Mouse (Mus musculus) midbrain, embryonic 10.5 days (tissue): Measurements from ENCODE around the gene 2010109A12Rik. TPM values are rescaled to one million over a fixed set of nuclear protein-coding genes. Genes with fewer than 3 reads are reported as not detected.

ENCODE experiments used
- DNase-seq: peaks from one replicate; pipeline ENCODE4 v3.0.0-alpha.2; 2017; ENCODE audit warnings: low spot score
- H3K27ac ChIP-seq: fragments of 300-500 bp; sonication (generic); replicated peaks from 2 replicates; pipeline ENCODE4 v1.5.1; 2016; ENCODE audit warnings: mild to moderate bottlenecking
- H3K27me3 ChIP-seq: fragments of 300-500 bp; sonication (generic); 2 replicates; pipeline ENCODE4 v1.6.1; 2016; ENCODE audit warnings: low read depth, mild to moderate bottlenecking; ENCODE audit not compliant: poor library complexity, severe bottlenecking
- H3K36me3 ChIP-seq: fragments of 300-500 bp; sonication (generic); 2 replicates; pipeline ENCODE4 v1.6.1; 2016; ENCODE audit warnings: mild to moderate bottlenecking, moderate library complexity
- H3K4me1 ChIP-seq: fragments of 300-500 bp; sonication (generic); 2 replicates; pipeline ENCODE4 v1.6.1; 2016
- H3K4me3 ChIP-seq: fragments of 300-500 bp; sonication (generic); 2 replicates; pipeline ENCODE4 v1.5.1; 2016; ENCODE audit warnings: mild to moderate bottlenecking, moderate library complexity
- H3K9me3 ChIP-seq: fragments of 300-500 bp; sonication (generic); replicated peaks from 2 replicates; pipeline ENCODE4 v1.6.1; 2016; ENCODE audit warnings: mild to moderate bottlenecking
- WGBS: fragments of 180-500 bp; shearing (Covaris S2); methylation state at CpG from one replicate; pipeline ENCODE4 v1.1.7; 2016; 5-methylcytosine and 5-hydroxymethylcytosine counted together
- polyA plus RNA-seq: library from polyadenylated mRNA; unstranded; fragments of >200 nt; fragmentation: Nextera tagmentation; extraction: Ambion mirVana; gene quantifications from 2 replicates; pipeline ENCODE4 v1.2.1, GENCODE M21; 2016

Gene 2010109A12Rik
- polyA plus RNA-seq, 1 experiment from 2014 or later: 3.0 TPM

GRCm38 (mm10) chr5:93198232-93198631 lies 8.1 kb upstream of the 2010109A12Rik start:
- WGBS: 91% methylated on average over 3 of the region's 3 CpGs
- Histone ChIP-seq H3K27me3 (no peaks in the 10 kb centered on the region), H3K4me3 (no peak overlapping the region), H3K4me1 (peaks cover 4% of the 10 kb centered on the region), H3K27ac (no peak overlapping the region), H3K36me3 (peaks cover 88% of the 10 kb centered on the region), H3K9me3 (no peaks in the 10 kb centered on the region)
- no peak for DNase-seq

GRCm38 (mm10) chr5:93201181-93201580 lies 5.1 kb upstream of the 2010109A12Rik start:
- Histone ChIP-seq H3K9me3 (no peaks in the 10 kb centered on the region), H3K4me1 (peaks cover 22% of the 10 kb centered on the region), H3K27me3 (no peaks in the 10 kb centered on the region), H3K27ac (no peak overlapping the region), H3K4me3 (no peak overlapping the region), H3K36me3 (peaks cover 62% of the 10 kb centered on the region)
- no peak for DNase-seq
- 89% methylated on average over 1 of the region's 1 CpGs for WGBS

- Histone ChIP-seq H3K27ac (peak overlapping the region; percentile 98), H3K36me3 (peaks cover 18% of the 10 kb centered on the region), H3K4me3 (peak overlapping the region; percentile 93), H3K4me1 (peaks cover 35% of the 10 kb centered on the region), H3K27me3 (no peaks in the 10 kb centered on the region), H3K9me3 (no peaks in the 10 kb centered on the region)
- under 1% methylated on average over 62 of the region's 63 CpGs for WGBS
- DNase-seq: peak; percentile 69
Measured at GRCm38 (mm10) chr5:93205371-93206108, 778 bp upstream of the 2010109A12Rik start.

- Histone ChIP-seq H3K9me3 (no peaks in the 10 kb centered on the region), H3K4me3 (peak overlapping the region; percentile 93), H3K27me3 (no peaks in the 10 kb centered on the region), H3K27ac (peak overlapping the region; percentile 98), H3K4me1 (peaks cover 35% of the 10 kb centered on the region), H3K36me3 (peaks cover 4% of the 10 kb centered on the region)
- no peak for DNase-seq
- 16% methylated on average over 6 of the region's 6 CpGs for WGBS
Measured at GRCm38 (mm10) chr5:93207006-93207348, 659 bp downstream of the 2010109A12Rik start.

- Histone ChIP-seq H3K36me3 (no peaks in the 10 kb centered on the region), H3K4me3 (0 out of 2 replicates have a peak overlapping the region, but pooled peaks have one; percentile 9), H3K27me3 (no peaks in the 10 kb centered on the region), H3K4me1 (peaks cover 35% of the 10 kb centered on the region), H3K9me3 (no peaks in the 10 kb centered on the region), H3K27ac (peak overlapping the region; percentile 98)
- DNase-seq: no peak
- 85% methylated on average over 1 of the region's 1 CpGs for WGBS
Measured at GRCm38 (mm10) chr5:93207555-93207954, 1.2 kb downstream of the 2010109A12Rik start.

- H3K27ac ChIP-seq: no peak overlapping the region
- no peaks in the 10 kb centered on the region for H3K36me3 ChIP-seq
- 92% methylated on average over 3 of the region's 3 CpGs for WGBS
- H3K27me3 ChIP-seq: no peaks in the 10 kb centered on the region
- H3K9me3 ChIP-seq: no peaks in the 10 kb centered on the region
- H3K4me1 ChIP-seq: no peaks in the 10 kb centered on the region
- no peak overlapping the region for H3K4me3 ChIP-seq
- no peak for DNase-seq
Measured at GRCm38 (mm10) chr5:93218375-93218774, 12.1 kb downstream of the 2010109A12Rik start.

GRCm38 (mm10) chr5:93221661-93222060 lies 15.3 kb downstream of the 2010109A12Rik start:
- H3K27me3 ChIP-seq: no peaks in the 10 kb centered on the region
- 79% methylated on average over 3 of the region's 3 CpGs for WGBS
- no peak for DNase-seq

GRCm38 (mm10) chr5:93224549-93224948 lies 18.2 kb downstream of the 2010109A12Rik start:
- no peak for DNase-seq
- H3K27me3 ChIP-seq: no peaks in the 10 kb centered on the region
- H3K4me3 ChIP-seq: no peak overlapping the region
- no peaks in the 10 kb centered on the region for H3K9me3 ChIP-seq
- no peaks in the 10 kb centered on the region for H3K4me1 ChIP-seq
- H3K36me3 ChIP-seq: no peaks in the 10 kb centered on the region
- H3K27ac ChIP-seq: no peak overlapping the region
- WGBS: 77% methylated on average over 2 of the region's 2 CpGs

More at GRCm38 (mm10) chr5:93221661-93222060, 15.3 kb downstream of the 2010109A12Rik start:
- Histone ChIP-seq H3K27ac (no peak overlapping the region), H3K4me3 (no peak overlapping the region), H3K36me3 (no peaks in the 10 kb centered on the region), H3K4me1 (no peaks in the 10 kb centered on the region), H3K9me3 (no peaks in the 10 kb centered on the region)

- Histone ChIP-seq H3K4me1 (no peaks in the 10 kb centered on the region), H3K36me3 (no peaks in the 10 kb centered on the region), H3K27me3 (no peaks in the 10 kb centered on the region), H3K9me3 (no peaks in the 10 kb centered on the region), H3K4me3 (no peak overlapping the region), H3K27ac (no peak overlapping the region)
- no peak for DNase-seq
- WGBS: 92% methylated on average over 3 of the region's 3 CpGs
Measured at GRCm38 (mm10) chr5:93227157-93227556, 20.8 kb downstream of the 2010109A12Rik start.

GRCm38 (mm10) chr5:93229527-93229926 lies 23.2 kb downstream of the 2010109A12Rik start:
- DNase-seq: no peak
- H3K9me3 ChIP-seq: no peaks in the 10 kb centered on the region
- no peaks in the 10 kb centered on the region for H3K27me3 ChIP-seq
- no peak overlapping the region for H3K4me3 ChIP-seq
- H3K36me3 ChIP-seq: no peaks in the 10 kb centered on the region
- no peak overlapping the region for H3K27ac ChIP-seq
- no peaks in the 10 kb centered on the region for H3K4me1 ChIP-seq
- 95% methylated on average over 2 of the region's 2 CpGs for WGBS

- DNase-seq: no peak
- no peaks in the 10 kb centered on the region for H3K9me3 ChIP-seq
- H3K27ac ChIP-seq: no peak overlapping the region
- no peak overlapping the region for H3K4me3 ChIP-seq
- no peaks in the 10 kb centered on the region for H3K27me3 ChIP-seq
- no peaks in the 10 kb centered on the region for H3K36me3 ChIP-seq
- H3K4me1 ChIP-seq: no peaks in the 10 kb centered on the region
- WGBS: 72% methylated on average over 3 of the region's 3 CpGs
Measured at GRCm38 (mm10) chr5:93231721-93232120, 25.4 kb downstream of the 2010109A12Rik start.

GRCm38 (mm10) chr5:93232838-93233237 lies 26.5 kb downstream of the 2010109A12Rik start:
- Histone ChIP-seq H3K36me3 (no peaks in the 10 kb centered on the region), H3K4me1 (no peaks in the 10 kb centered on the region), H3K27me3 (no peaks in the 10 kb centered on the region), H3K27ac (no peak overlapping the region), H3K4me3 (no peak overlapping the region), H3K9me3 (no peaks in the 10 kb centered on the region)
- WGBS: 94% methylated on average over 2 of the region's 2 CpGs
- no peak for DNase-seq

- Histone ChIP-seq H3K27ac (no peak overlapping the region), H3K27me3 (no peaks in the 10 kb centered on the region), H3K9me3 (no peaks in the 10 kb centered on the region), H3K4me3 (no peak overlapping the region), H3K4me1 (no peaks in the 10 kb centered on the region), H3K36me3 (no peaks in the 10 kb centered on the region)
- no peak for DNase-seq
- 75% methylated on average over 4 of the region's 4 CpGs for WGBS
Measured at GRCm38 (mm10) chr5:93234130-93234529, 27.8 kb downstream of the 2010109A12Rik start.
